Mouse (Mus musculus) hindbrain, embryonic 14.5 days (tissue): ENCODE measurements around the gene Tbx21. TPM values are rescaled to one million over a fixed set of nuclear protein-coding genes. Genes with fewer than 3 reads are reported as not detected.
A peak's percentile ranks its signal among the peaks of the same experiment; 100 is the strongest.

Source experiments
- ATAC-seq: fragments of 200-750 bp; cut with Nextera tagmentation; 2 replicates; pipeline ENCODE4 v1.8.0; 2017; ENCODE audit warnings: moderate number of reproducible peaks, mild to moderate bottlenecking, moderate TSS enrichment, moderate library complexity; ENCODE audit not compliant: low FRiP score
- DNase-seq: peaks from one replicate; pipeline ENCODE4 v3.0.0-alpha.2; 2015; ENCODE audit warnings: low spot score
- H3K27ac ChIP-seq: fragments of 300-500 bp; sonication (generic); 2 replicates; pipeline ENCODE4 v1.5.1; 2014; ENCODE audit warnings: mild to moderate bottlenecking, moderate library complexity
- H3K27me3 ChIP-seq: fragments of 300-500 bp; sonication (generic); 2 replicates; pipeline ENCODE4 v1.6.1; 2014; ENCODE audit warnings: mild to moderate bottlenecking, low read length, mixed read lengths; ENCODE audit not compliant: control insufficient read depth, insufficient read depth
- H3K36me3 ChIP-seq: fragments of 300-500 bp; sonication (generic); replicated peaks from 2 replicates; pipeline ENCODE4 v1.6.1; 2014; ENCODE audit not compliant: control insufficient read depth, insufficient read depth
- H3K4me1 ChIP-seq: fragments of 300-500 bp; sonication (generic); replicated peaks from 2 replicates; pipeline ENCODE4 v1.6.1; 2014; ENCODE audit warnings: antibody characterized with exemption, low read length, mixed read lengths; ENCODE audit not compliant: control insufficient read depth, insufficient read depth
- H3K4me2 ChIP-seq: fragments of 300-500 bp; sonication (generic); replicated peaks from 2 replicates; pipeline ENCODE4 v1.6.1; 2014; ENCODE audit warnings: mild to moderate bottlenecking, moderate library complexity
- H3K4me3 ChIP-seq: fragments of 300-500 bp; sonication (generic); replicated peaks from 2 replicates; pipeline ENCODE4 v1.5.1; 2014; ENCODE audit warnings: mild to moderate bottlenecking, low read length
- H3K9ac ChIP-seq: fragments of 300-500 bp; sonication (generic); 2 replicates; pipeline ENCODE4 v1.6.1; 2014
- H3K9me3 ChIP-seq: fragments of 300-500 bp; sonication (generic); 2 replicates; pipeline ENCODE4 v1.6.1; 2016; ENCODE audit warnings: low read length; ENCODE audit not compliant: control insufficient read depth
- WGBS: fragments of 180-500 bp; shearing (Covaris S2); extraction: QIAGEN DNeasy Blood & Tissue Kit; methylation state at CpG from one replicate; pipeline ENCODE4 v1.1.7; 2014; 5-methylcytosine and 5-hydroxymethylcytosine counted together
- polyA plus RNA-seq: library from polyadenylated mRNA; unstranded; fragments of >200 nt; fragmentation: Nextera tagmentation; extraction: Ambion mirVana; gene quantifications from 2 replicates; pipeline ENCODE4 v1.2.1, GENCODE M21; 2014

Tbx21 gene
- polyA plus RNA-seq, 1 experiment from 2014 or later: not detected

DNA sequence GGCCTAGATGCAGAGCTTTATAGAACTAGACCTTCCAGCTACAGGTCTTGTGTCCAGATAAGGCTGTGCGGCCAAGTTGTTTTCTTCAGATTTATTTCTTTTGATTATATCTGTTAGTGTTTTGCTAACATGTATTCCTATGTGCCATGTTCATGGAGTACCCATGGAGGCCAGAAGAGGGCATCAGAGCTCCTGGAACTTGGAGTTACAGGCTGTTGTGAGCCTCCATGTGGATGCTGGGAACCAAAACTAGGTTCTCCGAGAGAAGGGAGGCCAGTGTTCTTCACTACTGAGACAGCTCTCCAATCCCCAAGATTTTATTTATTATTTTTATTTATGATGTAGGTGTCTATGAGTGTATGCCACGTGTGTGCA is 51.2 kb downstream of the Tbx21 start:
- no peak overlapping the region for H3K4me3 ChIP-seq
- no peak overlapping the region for H3K4me2 ChIP-seq
- WGBS: 88% methylated on average over 3 of the region's 3 CpGs
- 0 out of 2 replicates have a peak overlapping the region, but pooled peaks have one; percentile 26 for H3K27ac ChIP-seq
- no peak for DNase-seq
- H3K9ac ChIP-seq: no peak overlapping the region
- no peaks in the 10 kb centered on the region for H3K9me3 ChIP-seq
- H3K4me1 ChIP-seq: no peaks in the 10 kb centered on the region
- peaks cover 49% of the 10 kb centered on the region for H3K36me3 ChIP-seq
- H3K27me3 ChIP-seq: no peaks in the 10 kb centered on the region
- no peak for ATAC-seq

DNA sequence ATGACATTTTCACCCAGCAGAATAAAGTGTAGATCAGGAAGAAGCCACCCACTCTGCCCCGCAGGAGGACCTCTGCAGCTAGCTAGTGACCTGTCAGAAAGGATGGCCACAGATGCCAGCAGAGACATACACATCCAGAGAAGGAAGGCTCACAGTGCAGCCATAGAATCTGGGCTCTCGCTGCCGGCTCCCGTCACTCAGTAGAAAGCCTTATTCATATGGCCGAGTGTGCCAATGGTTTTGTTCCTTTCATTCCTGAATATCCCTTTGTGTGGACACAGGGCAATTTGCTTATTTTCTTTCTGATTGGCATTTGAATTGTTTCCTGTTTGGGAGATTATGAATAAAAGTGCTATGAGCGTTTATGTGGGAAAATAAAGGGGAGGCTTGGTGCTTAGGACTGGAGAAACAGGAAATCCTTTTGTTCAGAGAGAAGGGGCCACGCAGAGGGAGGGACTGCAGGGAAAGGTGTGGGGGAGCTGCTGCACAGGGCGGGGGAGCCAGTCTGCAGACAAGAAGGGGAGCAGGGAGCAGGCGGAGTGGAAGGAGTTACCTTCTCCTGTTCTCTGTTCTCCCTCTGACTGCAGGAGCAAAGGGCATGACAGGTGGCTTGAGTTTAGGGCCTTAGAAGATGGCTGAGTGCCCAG is 51.7 kb downstream of the Tbx21 start:
- WGBS: 34% methylated on average over 9 of the region's 9 CpGs
- Histone ChIP-seq H3K27ac (peak overlapping the region; percentile 26; the same call in 1 of the 2 replicates), H3K4me1 (no peaks in the 10 kb centered on the region), H3K9me3 (no peaks in the 10 kb centered on the region), H3K9ac (no peak overlapping the region), H3K4me3 (no peak overlapping the region), H3K4me2 (no peak overlapping the region), H3K36me3 (peaks cover 49% of the 10 kb centered on the region), H3K27me3 (no peaks in the 10 kb centered on the region)
- DNase-seq: no peak
- ATAC-seq: no peak

DNA sequence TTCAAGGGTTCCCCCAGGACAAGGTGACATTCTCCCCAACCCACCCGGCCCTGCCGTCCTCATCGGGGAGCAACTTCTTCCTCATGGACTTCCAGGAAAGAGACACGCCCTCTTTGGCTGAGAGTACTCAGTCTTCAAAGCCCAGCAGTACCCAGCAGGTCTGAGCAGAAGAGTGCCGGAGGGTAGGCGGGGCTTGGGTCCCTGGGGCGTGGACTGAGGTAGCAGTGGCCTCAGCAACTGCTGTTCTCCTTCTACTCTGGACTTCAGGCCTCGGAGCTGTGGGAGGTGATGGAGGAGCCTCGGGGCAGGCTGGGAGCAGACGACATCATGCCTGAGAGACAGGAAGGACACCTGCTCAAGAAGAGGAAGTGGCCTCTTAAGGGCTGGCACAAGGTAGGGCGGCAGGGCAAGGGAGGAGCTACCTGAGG is 62.9 kb downstream of the Tbx21 start:
- Histone ChIP-seq H3K27ac (no peak overlapping the region), H3K27me3 (no peaks in the 10 kb centered on the region), H3K4me1 (peaks cover 21% of the 10 kb centered on the region), H3K4me2 (0 out of 2 replicates have a peak overlapping the region, but pooled peaks have one; percentile 88), H3K9me3 (no peaks in the 10 kb centered on the region), H3K9ac (no peak overlapping the region), H3K36me3 (peaks cover 51% of the 10 kb centered on the region), H3K4me3 (no peak overlapping the region)
- DNase-seq (no peak), ATAC-seq (no peak)
- WGBS: 37% methylated on average over 11 of the region's 11 CpGs

DNA sequence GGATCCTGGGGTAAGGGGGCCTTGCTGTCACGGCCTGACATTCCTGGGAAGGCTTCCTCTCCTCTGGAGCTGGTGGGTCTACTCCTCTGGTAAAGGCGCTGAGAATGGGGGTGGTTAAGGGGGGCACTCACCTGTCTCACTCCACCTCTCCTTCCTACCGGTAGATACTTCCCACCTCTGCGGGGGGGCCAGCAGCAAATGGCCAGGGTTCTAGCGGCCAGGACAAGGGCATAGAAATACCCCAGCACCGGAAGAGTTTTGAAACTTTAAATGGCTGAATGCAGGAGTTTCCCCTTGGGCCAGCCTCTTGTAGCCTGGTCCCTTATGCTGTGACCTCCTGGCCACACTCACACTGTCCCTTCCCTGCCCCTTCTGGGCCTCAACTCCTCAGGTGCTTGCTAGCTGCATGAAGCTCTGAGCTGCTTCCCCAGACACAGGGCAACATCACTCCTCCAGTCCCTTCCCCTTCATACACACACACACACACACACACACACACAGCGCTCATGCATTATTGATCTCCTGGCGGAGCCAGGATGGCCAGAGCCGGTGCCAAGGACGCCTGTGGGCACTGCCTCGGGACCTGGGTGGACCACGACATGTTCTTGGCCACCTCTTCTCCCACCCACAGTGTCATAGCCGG is 64.1 kb downstream of the Tbx21 start:
- DNase-seq: no peak
- no peak for ATAC-seq
- WGBS: 20% methylated on average over 13 of the region's 13 CpGs

DNA sequence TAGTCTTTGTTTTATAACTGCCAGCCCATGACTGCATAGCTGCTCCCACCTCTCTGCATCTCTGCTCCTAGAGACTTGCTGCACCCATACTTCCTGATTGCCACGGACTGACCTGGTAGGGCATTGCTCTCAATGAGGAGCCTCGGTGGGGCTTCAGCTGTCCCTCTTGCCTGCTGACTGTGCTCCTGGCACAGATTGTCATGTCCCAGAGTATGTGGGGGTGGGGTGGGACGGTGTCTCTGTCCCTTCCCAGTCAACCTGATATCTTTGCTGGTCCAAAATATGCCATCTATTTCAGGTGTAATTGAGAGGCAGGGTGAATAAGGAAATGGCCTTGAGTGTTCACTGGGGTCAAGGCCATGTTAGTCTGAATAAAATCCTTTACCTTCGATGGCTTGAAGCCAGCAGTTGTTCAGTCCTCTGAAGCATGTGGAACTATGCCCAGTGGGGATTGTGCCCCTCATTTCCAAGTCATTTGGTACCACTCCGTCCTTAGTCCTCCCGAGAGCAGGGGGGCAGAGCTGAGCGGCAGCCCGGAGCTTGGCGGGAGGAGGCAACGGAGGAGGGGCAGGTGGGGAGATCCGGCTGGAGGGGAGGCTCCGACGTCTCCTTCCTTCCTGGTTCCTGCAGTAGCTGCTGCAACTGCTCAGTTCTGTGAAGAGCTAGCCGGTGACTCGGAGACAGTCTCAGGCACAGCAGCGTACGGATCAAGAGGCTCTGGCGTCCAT is 64.8 kb downstream of the Tbx21 start, which contains the start of gene Osbpl7:
Osbpl7 (plus strand) TSS at position 413 of the 728 bp plus-strand sequence.
- Histone ChIP-seq H3K4me2 (peak within 1 kb of the TSS; percentile 88), H3K4me3 (peak within 1 kb of the TSS; percentile 70), H3K36me3 (peaks cover 37% of the 10 kb centered on the region), H3K9ac (peak within 1 kb of the TSS; percentile 85), H3K27me3 (no peaks in the 10 kb centered on the region), H3K4me1 (peaks cover 21% of the 10 kb centered on the region), H3K27ac (peak within 1 kb of the TSS; percentile 63; the same call in 1 of the 2 replicates), H3K9me3 (no peaks in the 10 kb centered on the region)
- ATAC-seq: peak; percentile 85
- peak; percentile 74 for DNase-seq
- 6% methylated on average over 18 of the region's 18 CpGs for WGBS

More for the DNA sequence above, 64.1 kb downstream of the Tbx21 start:
- Histone ChIP-seq H3K27ac (peak overlapping the region; percentile 63; the same call in 1 of the 2 replicates), H3K4me3 (peak overlapping the region; percentile 70), H3K4me1 (peaks cover 21% of the 10 kb centered on the region), H3K9ac (peak overlapping the region; percentile 85), H3K36me3 (peaks cover 44% of the 10 kb centered on the region), H3K27me3 (no peaks in the 10 kb centered on the region), H3K4me2 (peak overlapping the region; percentile 88), H3K9me3 (no peaks in the 10 kb centered on the region)

DNA sequence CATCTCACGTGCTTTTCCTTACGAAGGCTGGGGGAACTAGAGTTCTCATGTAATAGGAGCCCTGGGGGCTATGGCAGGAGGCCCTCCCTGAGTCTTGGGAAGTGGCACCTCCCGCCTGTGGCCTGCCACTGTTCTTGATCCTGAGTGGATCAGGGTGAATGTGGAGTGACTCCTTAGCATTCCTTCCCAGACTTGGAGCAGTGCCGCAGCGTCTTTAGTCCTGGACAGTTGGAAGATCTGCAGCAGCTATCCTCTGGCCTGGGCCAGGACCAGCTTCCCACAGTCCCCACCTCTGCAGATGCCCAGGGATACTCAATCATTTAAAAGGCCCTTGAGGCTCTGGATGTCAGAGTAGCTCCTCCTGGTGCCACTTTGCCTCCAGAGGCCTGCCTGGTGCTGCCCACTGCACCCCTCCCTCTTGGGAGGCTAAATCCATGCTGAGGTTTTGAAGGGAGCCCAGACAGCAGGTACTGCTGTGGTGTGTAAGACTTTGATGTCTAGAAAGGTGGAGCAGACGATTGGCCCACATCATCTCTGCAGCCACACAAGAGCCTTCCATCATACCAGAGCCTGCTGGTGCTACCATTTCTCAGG is 65.5 kb downstream of the Tbx21 start:
- H3K27ac ChIP-seq: no peak overlapping the region
- H3K4me3 ChIP-seq: no peak overlapping the region
- peaks cover 29% of the 10 kb centered on the region for H3K36me3 ChIP-seq
- ATAC-seq (no peak), DNase-seq (no peak)
- no peaks in the 10 kb centered on the region for H3K27me3 ChIP-seq
- peaks cover 21% of the 10 kb centered on the region for H3K4me1 ChIP-seq
- H3K9me3 ChIP-seq: no peaks in the 10 kb centered on the region
- 80% methylated on average over 6 of the region's 6 CpGs for WGBS
- H3K4me2 ChIP-seq: no peak overlapping the region
- peak overlapping the region; percentile 85; the same call in 1 of the 2 replicates for H3K9ac ChIP-seq

DNA sequence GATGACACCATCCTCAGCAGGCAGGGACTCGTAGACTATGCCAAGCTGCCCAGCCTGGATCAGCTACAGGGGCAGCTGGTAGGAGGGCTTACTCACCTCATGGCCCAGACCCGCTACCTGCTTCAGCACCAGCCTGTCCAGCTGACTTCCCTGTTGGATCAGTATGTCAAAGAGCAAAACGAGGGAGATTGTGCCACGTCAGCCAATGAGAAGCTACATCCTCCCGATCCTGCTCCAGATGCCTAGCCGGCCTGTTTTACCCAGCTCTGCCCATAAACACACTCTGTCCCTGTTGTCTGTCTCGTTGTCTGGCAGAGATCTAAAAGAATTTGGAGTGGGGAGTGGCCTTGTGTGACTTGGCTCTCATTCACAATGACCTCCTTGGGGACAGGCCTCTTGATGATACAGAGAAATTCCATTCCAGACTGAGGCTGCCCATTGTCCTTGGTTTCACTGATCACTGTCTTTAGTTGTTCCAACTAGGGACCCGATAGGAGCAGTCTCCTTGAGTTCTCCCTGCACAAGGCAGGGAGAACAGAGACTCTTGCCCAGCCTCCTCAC is 67.0 kb downstream of the Tbx21 start:
- Histone ChIP-seq H3K27ac (no peak overlapping the region), H3K9ac (no peak overlapping the region), H3K27me3 (no peaks in the 10 kb centered on the region), H3K9me3 (no peaks in the 10 kb centered on the region), H3K4me2 (no peak overlapping the region), H3K36me3 (peaks cover 22% of the 10 kb centered on the region), H3K4me3 (no peak overlapping the region), H3K4me1 (peaks cover 21% of the 10 kb centered on the region)
- 85% methylated on average over 8 of the region's 8 CpGs for WGBS
- ATAC-seq (no peak), DNase-seq (no peak)
